Mouse (Mus musculus): Measurements from ENCODE around the gene Gm10447. TPM values are rescaled to one million over a fixed set of nuclear protein-coding genes. Genes with fewer than 3 reads are reported as not detected.

The Gm10447 gene
- total RNA-seq, 2 experiments from 2014 or later = 0.11 TPM; not detected in 1

Other genes starting within 250 kb of the Gm10447 start
- 84.8 and 87.0 TPM in 2 replicates for gene Hspa4, start 156.7 kb downstream of the Gm10447 start, total RNA-seq (2015)
- gene Hspa4, start 156.7 kb downstream of the Gm10447 start, total RNA-seq (2017) = 313 and 322 TPM in 2 replicates
- 14.2 and 19.0 TPM in 2 replicates for gene Zcchc10, start 132.4 kb downstream of the Gm10447 start, total RNA-seq (2015)
- gene Zcchc10, start 132.4 kb downstream of the Gm10447 start, total RNA-seq (2017) = 1.9 and 3.2 TPM in 2 replicates
- 59.1 and 62.0 TPM in 2 replicates for gene Aff4, start 106.3 kb downstream of the Gm10447 start, total RNA-seq (2015)
- gene Aff4, start 106.3 kb downstream of the Gm10447 start, total RNA-seq (2017) = 38.3 and 38.4 TPM in 2 replicates
- gene Leap2, start 33.9 kb downstream of the Gm10447 start, total RNA-seq (2015) = not detected in 2 replicates
- gene Leap2, start 33.9 kb downstream of the Gm10447 start, total RNA-seq (2017) = not detected in 2 replicates
- gene Uqcrq, start 26.3 kb downstream of the Gm10447 start, total RNA-seq (2015) = 163 and 181 TPM in 2 replicates
- 53.2 and 54.8 TPM in 2 replicates for gene Uqcrq, start 26.3 kb downstream of the Gm10447 start, total RNA-seq (2017)
- 0.54 and 1.6 TPM in 2 replicates for gene Gdf9, start 26.1 kb downstream of the Gm10447 start, total RNA-seq (2015)
- gene Gdf9, start 26.1 kb downstream of the Gm10447 start, total RNA-seq (2017) = 2.5 and 5.7 TPM in 2 replicates
- 0.05 and 0.13 TPM in 2 replicates for gene Shroom1, start 95 bp upstream of the Gm10447 start, total RNA-seq (2015)
- gene Shroom1, start 95 bp upstream of the Gm10447 start, total RNA-seq (2017) = 0.07 and 4.5 TPM in 2 replicates
- not detected in 2 replicates for gene Gm9837, start 13.4 kb upstream of the Gm10447 start, total RNA-seq (2015)
- not detected in 2 replicates for gene Gm9837, start 13.4 kb upstream of the Gm10447 start, total RNA-seq (2017)
- not detected in 2 replicates for gene Gm9945, start 23.1 kb upstream of the Gm10447 start, total RNA-seq (2015)
- not detected in 2 replicates for gene Gm9945, start 23.1 kb upstream of the Gm10447 start, total RNA-seq (2017)
- not detected in 2 replicates for gene Sowaha, start 23.2 kb upstream of the Gm10447 start, total RNA-seq (2015)
- gene Sowaha, start 23.2 kb upstream of the Gm10447 start, total RNA-seq (2017) = not detected in 2 replicates
- gene Sept8, start 62.1 kb upstream of the Gm10447 start, total RNA-seq (2015) = 9.0 and 9.5 TPM in 2 replicates
- 6.1 and 10.1 TPM in 2 replicates for gene Sept8, start 62.1 kb upstream of the Gm10447 start, total RNA-seq (2017)
- 2.5 and 4.1 TPM in 2 replicates for gene Kif3a, start 110.3 kb upstream of the Gm10447 start, total RNA-seq (2015)
- 3.3 and 5.0 TPM in 2 replicates for gene Kif3a, start 110.3 kb upstream of the Gm10447 start, total RNA-seq (2017)
- 5.5 and 13.1 TPM in 2 replicates for gene Il4, start 161.6 kb upstream of the Gm10447 start, total RNA-seq (2015)
- gene Il4, start 161.6 kb upstream of the Gm10447 start, total RNA-seq (2017) = 8.0 and 8.7 TPM in 2 replicates
- gene Il13, start 177.6 kb upstream of the Gm10447 start, total RNA-seq (2015) = 0.18 TPM in 2 replicates
- gene Il13, start 177.6 kb upstream of the Gm10447 start, total RNA-seq (2017) = 0.28 and 0.62 TPM in 2 replicates